Mouse (Mus musculus) CH12.LX (cell line): ENCODE measurements at regions not wholly inside any gene's neighbourhood (a gene's known extent, or its start where the extent isn't known, plus 50 kb on each side); places are given as distances from the start of the nearest gene placed in this dataset.

ENCODE experiments used
- DNase-seq: peaks from one replicate; pipeline ENCODE4 v3.0.0-alpha.2; 2013; ENCODE audit errors: extremely low read depth
- H3K27ac ChIP-seq: 2 replicates; pipeline ENCODE4 v1.5.1; 2012; ENCODE audit warnings: low read depth, mild to moderate bottlenecking, control low read depth, moderate library complexity; ENCODE audit not compliant: insufficient read depth
- H3K27me3 ChIP-seq: replicated peaks from 2 replicates; pipeline ENCODE3; 2012; ENCODE audit warnings: inconsistent platforms
- H3K36me3 ChIP-seq, 2 experiments: replicated peaks in 1 of 2; 2 replicates each; pipeline versions ENCODE3 to v1.6.1; 2012; ENCODE audit warnings: inconsistent platforms in 1 of 2, low read length in 1 of 2, mild to moderate bottlenecking in 1 of 2, mixed read lengths in 1 of 2, moderate library complexity in 1 of 2; ENCODE audit not compliant: control insufficient read depth in 1 of 2, insufficient read depth in 1 of 2
- H3K4me1 ChIP-seq, 2 experiments: 2 replicates each; pipeline ENCODE4 v1.6.1; 2012; ENCODE audit warnings: inconsistent platforms in 1 of 2, moderate library complexity in 1 of 2; ENCODE audit not compliant: insufficient read depth in 2 of 2, control insufficient read depth in 1 of 2
- H3K4me2 ChIP-seq: 2 replicates; pipeline ENCODE4 v1.6.1; 2012; ENCODE audit warnings: low read depth, mild to moderate bottlenecking, control low read depth; ENCODE audit not compliant: poor library complexity, insufficient read depth, severe bottlenecking
- H3K4me3 ChIP-seq, 3 experiments: fragments of 150-350 bp in 1 of 3; sonication (generic) in 1 of 3; replicated peaks in 1 of 3; 2 replicates each; pipeline versions ENCODE3 to v1.5.1; 2011 to 2012; ENCODE audit warnings: low read depth in 2 of 3, low read length in 2 of 3, mild to moderate bottlenecking in 2 of 3, moderate library complexity in 2 of 3, control low read depth in 1 of 3, improper control_type of control experiment in 1 of 3, inconsistent platforms in 1 of 3, mixed read lengths in 1 of 3; ENCODE audit not compliant: poor library complexity in 1 of 3
- H3K79me2 ChIP-seq: replicated peaks from 2 replicates; pipeline ENCODE4 v1.6.1; 2012; ENCODE audit warnings: mild to moderate bottlenecking, moderate library complexity; ENCODE audit not compliant: control insufficient read depth, poor library complexity, insufficient read depth, severe bottlenecking; ENCODE audit errors: extremely low read depth
- H3K9ac ChIP-seq: 2 replicates; pipeline ENCODE4 v1.6.1; 2012; ENCODE audit warnings: low read depth, mild to moderate bottlenecking, control low read depth, moderate library complexity; ENCODE audit not compliant: insufficient read depth
- H3K9me3 ChIP-seq: replicated peaks from 2 replicates; pipeline ENCODE3; 2012; ENCODE audit warnings: low read length, inconsistent platforms, mixed read lengths
- CHD1 ChIP-seq: IDR thresholded peaks from 2 replicates; pipeline ENCODE4 v1.6.1; 2012; ENCODE audit warnings: low read depth, low read length, improper control_type of control experiment, inconsistent platforms
- CHD2 ChIP-seq: IDR thresholded peaks from 2 replicates; pipeline ENCODE4 v1.6.1; 2011; ENCODE audit warnings: low read length, improper control_type of control experiment
- ELF1 ChIP-seq: IDR thresholded peaks from 2 replicates; pipeline ENCODE4 v1.6.1; 2014; ENCODE audit warnings: low read depth, mild to moderate bottlenecking, inconsistent platforms, low read length, improper control_type of control experiment
- EP300 ChIP-seq: IDR thresholded peaks from 2 replicates; pipeline ENCODE4 v1.6.1; 2011; ENCODE audit warnings: low read length, improper control_type of control experiment
- ETS1 ChIP-seq: conservative IDR thresholded peaks from 2 replicates; pipeline ENCODE4 v1.6.1; 2012; ENCODE audit warnings: low read depth, mild to moderate bottlenecking, inconsistent platforms, low read length, improper control_type of control experiment, moderate library complexity
- HCFC1 ChIP-seq: IDR thresholded peaks from 2 replicates; pipeline ENCODE4 v1.6.1; 2012; ENCODE audit warnings: low read depth, mild to moderate bottlenecking, inconsistent platforms, low read length, improper control_type of control experiment
- IRF4 ChIP-seq: IDR thresholded peaks from 2 replicates; pipeline ENCODE4 v1.6.1; 2014; ENCODE audit warnings: low read depth, mild to moderate bottlenecking, inconsistent platforms, low read length, improper control_type of control experiment
- JUN ChIP-seq: IDR thresholded peaks from 2 replicates; pipeline ENCODE4 v1.6.1; 2011; ENCODE audit warnings: low read depth, mild to moderate bottlenecking, low read length, improper control_type of control experiment, moderate library complexity; ENCODE audit not compliant: insufficient read depth
- MAFK ChIP-seq: IDR thresholded peaks from 2 replicates; pipeline ENCODE4 v1.6.1; 2011; ENCODE audit warnings: low read length, improper control_type of control experiment; ENCODE audit not compliant: insufficient replicate concordance
- MAX ChIP-seq: IDR thresholded peaks from 2 replicates; pipeline ENCODE4 v1.6.1; 2011; ENCODE audit warnings: low read length, improper control_type of control experiment
- MAZ ChIP-seq: IDR thresholded peaks from 2 replicates; pipeline ENCODE4 v1.6.1; 2012; ENCODE audit warnings: low read depth, mild to moderate bottlenecking, inconsistent platforms, low read length, improper control_type of control experiment, moderate library complexity
- MEF2A ChIP-seq: IDR thresholded peaks from 2 replicates; pipeline ENCODE4 v1.6.1; 2014; ENCODE audit warnings: low read depth, mild to moderate bottlenecking, inconsistent platforms, low read length, improper control_type of control experiment, borderline replicate concordance
- MXI1 ChIP-seq: IDR thresholded peaks from 2 replicates; pipeline ENCODE4 v1.6.1; 2011; ENCODE audit warnings: mild to moderate bottlenecking, low read depth, low read length, improper control_type of control experiment
- MYC ChIP-seq: IDR thresholded peaks from 2 replicates; pipeline ENCODE4 v1.6.1; 2011; ENCODE audit warnings: low read depth, mild to moderate bottlenecking, improper control_type of control experiment, low read length
- NELFE ChIP-seq: IDR thresholded peaks from 2 replicates; pipeline ENCODE4 v1.6.1; 2011; ENCODE audit warnings: low read depth, low read length, improper control_type of control experiment
- NRF1 ChIP-seq: IDR thresholded peaks from 2 replicates; pipeline ENCODE4 v1.6.1; 2014; ENCODE audit warnings: low read depth, mild to moderate bottlenecking, inconsistent platforms, low read length, improper control_type of control experiment, moderate library complexity
- PAX5 ChIP-seq: IDR thresholded peaks from 2 replicates; pipeline ENCODE4 v1.6.1; 2012; ENCODE audit warnings: low read length, inconsistent platforms, mixed read lengths
- POLR2A ChIP-seq: IDR thresholded peaks from 2 replicates; pipeline ENCODE4 v1.6.1; 2011; ENCODE audit warnings: low read depth, mild to moderate bottlenecking, improper control_type of control experiment, low read length
- POLR2AphosphoS2 ChIP-seq: IDR thresholded peaks from 2 replicates; pipeline ENCODE4 v1.6.1; 2011; ENCODE audit warnings: low read depth, low read length, improper control_type of control experiment
- RCOR1 ChIP-seq: conservative IDR thresholded peaks from 2 replicates; pipeline ENCODE4 v1.6.1; 2012; ENCODE audit warnings: low read depth, mild to moderate bottlenecking, inconsistent platforms, low read length, improper control_type of control experiment
- TBP ChIP-seq: conservative IDR thresholded peaks from 2 replicates; pipeline ENCODE4 v1.6.1; 2011; ENCODE audit warnings: low read depth, low read length, improper control_type of control experiment
- UBTF ChIP-seq: IDR thresholded peaks from 2 replicates; pipeline ENCODE4 v1.6.1; 2012; ENCODE audit warnings: low read depth, mild to moderate bottlenecking, inconsistent platforms, low read length, improper control_type of control experiment, moderate library complexity
- USF1 ChIP-seq: IDR thresholded peaks from 2 replicates; pipeline ENCODE4 v1.6.1; 2014; ENCODE audit warnings: low read depth, mild to moderate bottlenecking, inconsistent platforms, low read length, improper control_type of control experiment
- USF2 ChIP-seq: conservative IDR thresholded peaks from 2 replicates; pipeline ENCODE4 v1.6.1; 2011; ENCODE audit warnings: low read depth, low read length, improper control_type of control experiment
- ZNF384 ChIP-seq: IDR thresholded peaks from 2 replicates; pipeline ENCODE4 v1.6.1; 2012; ENCODE audit warnings: low read depth, low read length, improper control_type of control experiment, inconsistent platforms
- dilution Hi-C: fragments of 300-500 bp; cut with MboI; formaldehyde crosslinking; loops from 2 replicates; pipeline ENCODE4 v1.14.3; 2020; ENCODE audit warnings: low sequenced_read_pairs; ENCODE audit not compliant: extremely low pct_unique_long_range_greater_than_20kb, extremely low pct_ligation_motif_present
- in situ Hi-C: fragments of 300-500 bp; cut with MboI; formaldehyde crosslinking; loops from 3 replicates; pipeline ENCODE4 v1.14.3; 2019; ENCODE audit warnings: low sequenced_read_pairs, low pct_ligation_motif_present, low pct_unique_long_range_greater_than_20kb, mixed read lengths

DNA sequence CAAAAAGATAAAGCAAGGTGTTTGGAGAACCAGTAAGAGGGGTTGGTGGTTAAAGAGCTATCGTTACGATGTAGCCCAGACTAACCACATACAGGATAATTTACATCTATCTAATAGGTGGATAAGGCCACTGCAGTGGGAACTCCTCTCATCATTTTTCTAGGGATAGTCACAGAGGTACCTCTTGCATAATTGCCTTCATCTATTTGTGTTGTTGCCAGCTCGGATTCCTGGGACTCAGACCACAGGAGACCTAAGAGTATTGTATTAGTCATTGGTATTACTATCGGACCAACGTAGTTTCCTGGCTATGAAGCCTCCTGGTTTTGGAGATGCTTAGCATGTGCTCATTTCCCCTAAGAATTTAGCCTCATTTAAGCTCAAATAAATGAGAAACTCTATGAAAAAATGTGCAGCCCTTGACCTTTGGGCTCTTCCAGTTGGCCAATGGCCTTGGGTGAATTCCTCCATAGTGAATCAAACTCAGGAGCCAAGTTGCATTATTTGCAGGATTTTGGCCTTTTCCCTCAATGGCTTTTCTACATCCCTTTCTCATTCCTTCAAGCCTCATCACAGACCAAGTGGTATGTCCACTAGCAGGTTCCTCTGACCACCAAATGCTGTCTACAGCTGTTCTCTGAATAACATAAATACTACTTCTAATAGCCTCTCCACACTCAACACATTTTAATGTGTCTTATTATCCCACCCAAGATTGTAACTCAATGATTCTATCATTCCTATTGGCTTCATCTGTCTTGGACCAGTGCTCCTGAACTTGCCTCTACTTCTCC is 108.6 kb downstream of the Gm12728 start:
- Histone ChIP-seq H3K4me2 (no peak overlapping the region), H3K79me2 (no peaks in the 10 kb centered on the region), H3K36me3 (no peaks in the 10 kb centered on the region), H3K27ac (no peak overlapping the region), H3K27me3 (peaks cover 5% of the 10 kb centered on the region), H3K4me3 (no peak overlapping the region), H3K9me3 (no peaks in the 10 kb centered on the region), H3K9ac (no peak overlapping the region), H3K4me1 (0 out of 4 replicates have a peak, but pooled peaks cover 0 to 3% of the 10 kb centered on the region in 2 experiments)
- TF ChIP-seq UBTF (no peak), ETS1 (no peak), MAX (no peak), ZNF384 (no peak), JUN (no peak), EP300 (no peak), CHD2 (no peak), POLR2AphosphoS2 (no peak), MYC (no peak), CHD1 (no peak), USF2 (no peak), POLR2A (no peak), NELFE (no peak), IRF4 (no peak), MXI1 (no peak), PAX5 (no peak)
- DNase-seq, result no peak
- in situ Hi-C loops, result no loop called here
- dilution Hi-C loops, result no loop called here

DNA sequence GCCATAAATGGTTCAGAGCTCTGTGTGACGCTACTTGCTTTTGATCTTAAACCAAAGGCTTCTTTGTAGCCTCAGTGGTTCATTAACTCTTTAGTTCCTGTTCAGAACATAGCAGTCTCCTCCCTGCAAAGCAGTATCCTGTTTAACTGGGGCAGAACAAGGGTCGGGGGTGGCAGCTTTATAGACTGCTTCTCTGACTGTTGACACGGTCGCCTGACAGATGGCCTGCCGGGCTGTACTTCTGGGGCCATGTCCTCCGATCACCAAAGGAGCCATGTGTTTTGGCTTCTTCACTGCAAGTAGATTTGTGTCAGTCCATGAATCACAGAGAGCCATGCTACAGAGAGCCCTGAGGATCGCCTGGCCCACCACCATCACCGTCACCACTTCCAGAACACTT is 115.2 kb downstream of the Gm12728 start:
- Histone ChIP-seq H3K79me2 (no peaks in the 10 kb centered on the region), H3K27ac (no peak overlapping the region), H3K4me3 (no peak overlapping the region), H3K36me3 (no peaks in the 10 kb centered on the region), H3K9me3 (no peaks in the 10 kb centered on the region), H3K4me2 (no peak overlapping the region), H3K9ac (no peak overlapping the region), H3K27me3 (peaks cover 4% of the 10 kb centered on the region), H3K4me1 (peaks cover 0 to 19% of the 10 kb centered on the region in 2 experiments; a peak in 2 of 4 replicates)
- in situ Hi-C loops, result loop anchor here (25.0 kb wide), 1 partner anchor 768 kb away; no protein-coding TSS in a partner anchor
- TF ChIP-seq ELF1 (no peak), MAZ (no peak), EP300 (no peak), RCOR1 (no peak), TBP (no peak), MXI1 (no peak), NRF1 (no peak), USF2 (no peak), MEF2A (no peak), JUN (no peak), CHD2 (no peak), NELFE (no peak), USF1 (no peak), HCFC1 (no peak), MAFK (no peak)
- no peak for DNase-seq
- dilution Hi-C loops, result no loop called here
